Mouse (Mus musculus): ENCODE data around the gene Gpr179. TPM values are rescaled to one million over a fixed set of nuclear protein-coding genes. Genes with fewer than 3 reads are reported as not detected.

Gpr179 gene
- total RNA-seq, 2 experiments from 2014 or later: 1.3 to 2.0 TPM

GRCm38 (mm10) chr11:97357663-97358062 lies 5.8 kb upstream of the Gpr179 start:
- peak; percentile 79 to 80 for DNase-seq (ENCODE audit: low spot score in 2 of 2)

GRCm38 (mm10) chr11:97355247-97355646 lies 3.4 kb upstream of the Gpr179 start:
- no peak for DNase-seq (ENCODE audit: low spot score in 2 of 2)

- DNase-seq (ENCODE audit: low spot score in 2 of 2): no peak
Observed at GRCm38 (mm10) chr11:97354646-97355045, 2.8 kb upstream of the Gpr179 start.

GRCm38 (mm10) chr11:97352935-97353597 lies 1.2 kb upstream of the Gpr179 start:
- no peak for DNase-seq (ENCODE audit: low spot score in 2 of 2)

- peak; percentile 57 to 71 for DNase-seq (ENCODE audit: low spot score in 2 of 2)
Observed at GRCm38 (mm10) chr11:97350035-97350434, 1.8 kb downstream of the Gpr179 start.

GRCm38 (mm10) chr11:97347291-97347690 lies 4.6 kb downstream of the Gpr179 start:
- no peak for DNase-seq (ENCODE audit: low spot score in 2 of 2)

GRCm38 (mm10) chr11:97346383-97346782 lies 5.5 kb downstream of the Gpr179 start:
- DNase-seq (ENCODE audit: low spot score in 2 of 2): no peak

GRCm38 (mm10) chr11:97345446-97345845 lies 6.4 kb downstream of the Gpr179 start:
- DNase-seq (ENCODE audit: low spot score in 2 of 2): no peak

- peak in 1 of 2 experiments; percentile 48 for DNase-seq (ENCODE audit: low spot score in 2 of 2)
Observed at GRCm38 (mm10) chr11:97343619-97344018, 8.3 kb downstream of the Gpr179 start.

- DNase-seq (ENCODE audit: low spot score in 2 of 2): no peak
Observed at GRCm38 (mm10) chr11:97343175-97343574, 8.7 kb downstream of the Gpr179 start.

GRCm38 (mm10) chr11:97338977-97339315 lies 12.9 kb downstream of the Gpr179 start:
- peak; percentile 45 to 61 for DNase-seq (ENCODE audit: low spot score in 2 of 2)

GRCm38 (mm10) chr11:97338302-97338976 lies 13.4 kb downstream of the Gpr179 start:
- DNase-seq (ENCODE audit: low spot score in 2 of 2): no peak

- DNase-seq (ENCODE audit: low spot score in 2 of 2): no peak
Observed at GRCm38 (mm10) chr11:97337363-97337762, 14.5 kb downstream of the Gpr179 start.

- no peak for DNase-seq (ENCODE audit: low spot score in 2 of 2)
Observed at GRCm38 (mm10) chr11:97336751-97337345, 15.0 kb downstream of the Gpr179 start.

GRCm38 (mm10) chr11:97336238-97336637 lies 15.6 kb downstream of the Gpr179 start:
- no peak for DNase-seq (ENCODE audit: low spot score in 2 of 2)

- no peak for DNase-seq (ENCODE audit: low spot score in 2 of 2)
Observed at GRCm38 (mm10) chr11:97334400-97334799, 17.5 kb downstream of the Gpr179 start.

- no peak for DNase-seq (ENCODE audit: low spot score in 2 of 2)
Observed at GRCm38 (mm10) chr11:97333896-97334295, 18.0 kb downstream of the Gpr179 start.

GRCm38 (mm10) chr11:97333044-97333443 lies 18.8 kb downstream of the Gpr179 start:
- DNase-seq (ENCODE audit: low spot score in 2 of 2): no peak

GRCm38 (mm10) chr11:97331231-97332190 lies 20.4 kb downstream of the Gpr179 start:
- DNase-seq (ENCODE audit: low spot score in 2 of 2): no peak

- DNase-seq (ENCODE audit: low spot score in 2 of 2): no peak
Observed at GRCm38 (mm10) chr11:97330315-97330714, 21.6 kb downstream of the Gpr179 start.

- DNase-seq (ENCODE audit: low spot score in 2 of 2): peak; percentile 48 to 64
Observed at GRCm38 (mm10) chr11:97328148-97328547, 23.7 kb downstream of the Gpr179 start.

Measured in adrenal gland, adult 18-20 months (tissue).